Comparison of ENCODE assay signal across 13 mouse cellular contexts in genomic region chr15:77359905-77360304, GRCm38 (mm10). TPM values are rescaled to one million over a fixed set of nuclear protein-coding genes. Genes with fewer than 3 reads are reported as not detected.
DNase-seq lines count a peak whose midpoint lies in the region; ATAC-seq and TF ChIP-seq lines count a peak whose summit lies in the region.
"Had no signal": no experiment of that assay in that cellular context is flagged by ENCODE, and none has a peak within 500 bp of the region (broad histone marks: within the 10 kb centered on the region; RNA-seq: fewer than 3 reads in every experiment).

No protein-coding gene starts in this region.

- no peaks in the 10 kb centered on the region for H3K9me3 ChIP-seq in hindbrain, embryonic 16.5 days (ENCODE audit: control insufficient read depth, low read length)
- no peaks in the 10 kb centered on the region for H3K9me3 ChIP-seq in stomach, embryonic 15.5 days
- H3K9me3 ChIP-seq in kidney, embryonic 16.5 days (ENCODE audit: low read length) = no peaks in the 10 kb centered on the region

- ATAC-seq in hindbrain, embryonic 16.5 days = no peak
- no peak for ATAC-seq in stomach, embryonic 15.5 days (ENCODE audit: insufficient read depth, low FRiP score, low read depth)
- ATAC-seq in kidney, embryonic 16.5 days (ENCODE audit: low FRiP score, low TSS enrichment) = no peak
- ATAC-seq in monocyte, adult 5-6 weeks (replicated peaks; ENCODE audit: insufficient number of reproducible peaks, low FRiP score, low TSS enrichment, poor library complexity, severe bottlenecking) = no peak

- H3K9ac ChIP-seq in hindbrain, embryonic 16.5 days (ENCODE audit: low read depth, low read length) = peak overlapping the region; percentile 60; the same call in 1 of the 2 replicates
- H3K9ac ChIP-seq in stomach, embryonic 15.5 days = no peak overlapping the region
- H3K9ac ChIP-seq in kidney, embryonic 16.5 days (replicated peaks; ENCODE audit: low read length) = no peak overlapping the region

- TF ChIP-seq CTCF in left cerebral cortex, adult 2 months (IDR thresholded peaks at IDR 0.05) = no peak

- no peaks in the 10 kb centered on the region for H3K36me3 ChIP-seq in hindbrain, embryonic 16.5 days (ENCODE audit: control insufficient read depth, insufficient read depth, low read length)
- no peaks in the 10 kb centered on the region for H3K36me3 ChIP-seq in stomach, embryonic 15.5 days
- H3K36me3 ChIP-seq in kidney, embryonic 16.5 days (ENCODE audit: insufficient read depth, low read length) = no peaks in the 10 kb centered on the region

- H3K4me1 ChIP-seq in hindbrain, embryonic 16.5 days (ENCODE audit: control insufficient read depth, insufficient read depth, low read depth, low read length) = peaks cover 32% of the 10 kb centered on the region
- H3K4me1 ChIP-seq in stomach, embryonic 15.5 days = peaks cover 24% of the 10 kb centered on the region
- H3K4me1 ChIP-seq in kidney, embryonic 16.5 days (ENCODE audit: insufficient read depth, low read length) = peaks cover 18% of the 10 kb centered on the region

- DNase-seq in cerebellum, adult 9-11 months = peak; percentile 31
- no peak for DNase-seq in cerebellum, postnatal 25 days
- no peak for DNase-seq in left cerebral cortex, adult 2 months (ENCODE audit: extremely low spot score in 1 of 2, low spot score in 2 of 2)
- DNase-seq in left cerebral cortex, adult 9 months (ENCODE audit: low spot score in 2 of 2) = no peak
- DNase-seq: cerebellum, adult 8-10 months; lung, adult 18-20 months; right cerebral cortex, postnatal 14 days had no signal

- peak overlapping the region; percentile 68; the same call in 1 of the 2 replicates for H3K27ac ChIP-seq in left cerebral cortex, adult 2 months
- no peak overlapping the region for H3K27ac ChIP-seq in hindbrain, embryonic 16.5 days (ENCODE audit: low read depth, low read length)
- H3K27ac ChIP-seq in stomach, embryonic 15.5 days = peak overlapping the region; percentile 59; the same call in 1 of the 2 replicates
- no peak overlapping the region for H3K27ac ChIP-seq in kidney, embryonic 16.5 days (ENCODE audit: low read length)

- no peak overlapping the region for H3K4me3 ChIP-seq in left cerebral cortex, adult 2 months
- no peak overlapping the region for H3K4me3 ChIP-seq in hindbrain, embryonic 16.5 days (ENCODE audit: low read length)
- no peak overlapping the region for H3K4me3 ChIP-seq in stomach, embryonic 15.5 days (replicated peaks)
- no peak overlapping the region for H3K4me3 ChIP-seq in kidney, embryonic 16.5 days (ENCODE audit: low read length)

- intact Hi-C loops in left cerebral cortex, adult 2 months (cut with DNase I) = loop anchor here (2.0 to 5.0 kb wide), 4 partner anchors 93 to 388 kb away; no protein-coding TSS in a partner anchor

- 94% methylated on average over 8 of the region's 8 CpGs for WGBS in hindbrain, embryonic 16.5 days
- WGBS in stomach, embryonic 15.5 days = 92% methylated on average over 8 of the region's 8 CpGs
- WGBS in kidney, embryonic 16.5 days = 84% methylated on average over 8 of the region's 8 CpGs

- no peak overlapping the region for H3K4me2 ChIP-seq in hindbrain, embryonic 16.5 days (ENCODE audit: low read length)
- no peak overlapping the region for H3K4me2 ChIP-seq in stomach, embryonic 15.5 days
- no peak overlapping the region for H3K4me2 ChIP-seq in kidney, embryonic 16.5 days (replicated peaks; ENCODE audit: low read depth, low read length)

- no peaks in the 10 kb centered on the region for H3K27me3 ChIP-seq in hindbrain, embryonic 16.5 days (replicated peaks; ENCODE audit: control insufficient read depth, insufficient read depth, low read length)
- H3K27me3 ChIP-seq in stomach, embryonic 15.5 days (replicated peaks) = no peaks in the 10 kb centered on the region
- H3K27me3 ChIP-seq in kidney, embryonic 16.5 days (ENCODE audit: insufficient read depth, low read length) = no peaks in the 10 kb centered on the region

RNA-seq across cellular contexts. Expression of gene Apol7a, which starts 39.0 kb away (rescaled TPM):
- under 1 TPM; 0.30 to 0.32 TPM for total RNA-seq in left cerebral cortex, adult 2 months (2021)
- not detected in 2 replicates for polyA plus RNA-seq in hindbrain, embryonic 16.5 days (2015; fragmentation: Nextera tagmentation; extraction: Ambion mirVana)
- 4.6 and 4.9 TPM in 2 replicates for polyA plus RNA-seq in stomach, embryonic 15.5 days (2015; fragmentation: Nextera tagmentation; extraction: Ambion mirVana)
- polyA plus RNA-seq in kidney, embryonic 16.5 days (2015; fragmentation: Nextera tagmentation; extraction: Ambion mirVana) = 0.19 TPM in 1 of 2 replicates, not detected in the other
- total RNA-seq in monocyte, adult 5-6 weeks (2017) = not detected in 3 replicates
- total RNA-seq: megakaryocyte progenitor cell, adult 5-6 weeks had no signal
- polyA plus RNA-seq: neural tube, embryonic 14.5 days had no signal

RNA-seq across cellular contexts. Expression of gene Apol9a, which starts 51.0 kb away (rescaled TPM):
- total RNA-seq in left cerebral cortex, adult 2 months (2021) = not detected
- polyA plus RNA-seq in hindbrain, embryonic 16.5 days (2015; fragmentation: Nextera tagmentation; extraction: Ambion mirVana) = 0.24 and 0.46 TPM in 2 replicates
- polyA plus RNA-seq in stomach, embryonic 15.5 days (2015; fragmentation: Nextera tagmentation; extraction: Ambion mirVana) = 0.14 and 0.27 TPM in 2 replicates
- polyA plus RNA-seq in kidney, embryonic 16.5 days (2015; fragmentation: Nextera tagmentation; extraction: Ambion mirVana) = not detected in 2 replicates
- total RNA-seq in monocyte, adult 5-6 weeks (2017) = not detected in 3 replicates
- total RNA-seq: megakaryocyte progenitor cell, adult 5-6 weeks had no signal

RNA-seq across cellular contexts. Expression of gene Rbfox2, which starts 53.1 kb away (rescaled TPM):
- 100 to 1,000 TPM; 248 to 258 TPM for total RNA-seq in left cerebral cortex, adult 2 months (2021)
- polyA plus RNA-seq in hindbrain, embryonic 16.5 days (2015; fragmentation: Nextera tagmentation; extraction: Ambion mirVana) = 122 and 140 TPM in 2 replicates
- 54.2 and 56.8 TPM in 2 replicates for polyA plus RNA-seq in stomach, embryonic 15.5 days (2015; fragmentation: Nextera tagmentation; extraction: Ambion mirVana)
- 49.1 and 50.2 TPM in 2 replicates for polyA plus RNA-seq in kidney, embryonic 16.5 days (2015; fragmentation: Nextera tagmentation; extraction: Ambion mirVana)
- total RNA-seq in monocyte, adult 5-6 weeks (2017) = 0.29 TPM in 1 of 3 replicates, not detected in the others

Comparison
In these comparisons a context has a peak if more than half of its experiments do, and no peak if none do; other contexts are left out.
1. H3K27ac ChIP-seq: peak in left cerebral cortex, adult 2 months (single experiment) and stomach, embryonic 15.5 days (single experiment); none in hindbrain, embryonic 16.5 days (single experiment) and kidney, embryonic 16.5 days (single experiment).